Mouse (Mus musculus) adipose tissue, adult 10 weeks (tissue): Measurements from ENCODE around the gene Ssna1. TPM values are rescaled to one million over a fixed set of nuclear protein-coding genes. Genes with fewer than 3 reads are reported as not detected.

Experiments used
- polyA plus RNA-seq: library from polyadenylated mRNA; stranded (reverse); fragments of 350-450 nt; fragmentation: Illumina TruSeq; extraction: RNeasy Lipid Tissue Mini Kit (QIAGEN cat#74804); gene quantifications from one replicate; pipeline ENCODE4 v1.2.3, GENCODE M21; 2014; ENCODE audit warnings: low read depth, low replicate concordance

Ssna1 gene
- polyA plus RNA-seq: 57.4 TPM

DNA sequence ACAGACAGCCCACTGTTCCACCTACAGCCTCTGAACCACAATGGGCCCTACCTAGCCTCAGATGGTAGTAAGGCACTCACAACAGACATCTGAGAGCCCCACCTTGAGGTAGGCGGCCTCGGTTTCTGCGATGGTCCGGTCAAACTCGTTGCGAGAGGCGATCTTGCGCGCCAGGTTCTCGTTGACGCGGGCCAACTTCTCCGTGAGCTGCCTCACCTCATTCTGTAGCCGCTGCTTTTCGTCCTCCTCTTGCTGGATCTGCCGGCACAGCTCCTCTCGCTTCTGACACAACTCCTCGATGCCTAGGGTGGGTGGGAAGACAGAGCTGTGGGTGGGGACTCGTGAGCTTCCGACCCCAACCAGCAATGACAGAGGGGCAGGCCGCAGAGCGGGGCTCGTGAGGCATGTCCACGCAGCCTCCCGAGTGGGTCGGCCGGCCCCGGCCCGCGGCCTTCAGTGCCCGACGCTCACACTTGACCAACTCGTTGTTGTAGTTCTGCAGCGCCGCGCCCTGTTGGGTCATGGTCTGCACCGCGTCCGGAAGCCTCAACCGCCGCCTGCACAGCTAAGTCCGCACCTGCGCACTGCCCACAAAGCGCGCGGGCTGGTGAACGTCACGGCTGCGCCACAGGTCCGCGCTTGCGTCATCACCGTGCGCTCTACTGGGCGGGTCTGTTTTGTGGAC, at the start of gene Ssna1, which contains the start of gene Anapc2:
Gene Ssna1 (minus strand): TSS at position 612 of the 685 bp plus-strand sequence.
Gene Anapc2 (plus strand): TSS at position 652 of the 685 bp plus-strand sequence.

DNA sequence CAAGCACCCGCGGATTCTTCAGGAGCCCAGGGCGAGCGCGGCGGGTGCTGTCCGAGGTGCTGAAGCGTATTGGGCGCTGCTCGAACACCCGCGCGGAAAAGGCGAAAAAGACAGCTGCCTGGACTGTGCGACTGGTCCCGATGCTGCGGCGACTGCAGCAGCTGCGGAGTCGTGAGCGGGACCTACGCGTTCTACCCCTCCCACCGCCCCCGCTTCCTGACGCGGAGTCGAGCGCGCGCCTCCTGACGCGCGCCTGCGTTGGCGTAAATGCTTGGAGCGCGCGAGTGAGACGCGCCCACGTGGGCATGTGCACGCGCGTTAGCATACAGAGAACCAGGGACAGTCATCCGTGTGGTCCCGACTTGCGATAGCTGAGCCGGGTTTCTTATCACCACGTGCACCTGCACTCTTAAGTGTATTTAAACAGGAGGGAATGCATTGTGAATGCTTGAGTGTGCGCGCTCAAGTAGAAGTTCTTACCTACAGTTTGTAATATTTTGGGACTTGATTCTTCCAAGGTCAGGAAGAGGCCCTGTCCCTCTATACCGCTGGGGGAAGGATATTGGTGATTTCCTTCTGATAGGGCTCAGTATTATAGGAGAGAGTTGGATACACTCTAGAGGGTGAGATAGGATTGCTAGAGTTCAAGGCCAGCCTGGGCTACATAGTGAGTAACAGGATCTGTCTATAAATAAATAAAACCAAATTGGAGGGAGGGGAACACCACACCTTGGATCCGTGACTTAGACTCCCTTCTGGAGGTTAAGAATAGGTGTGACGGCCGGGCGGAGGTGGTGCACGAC, 46.9 kb upstream of the Ssna1 start, which contains the start of gene Grin1:
Gene Grin1 (minus strand): TSS at position 217 of the 803 bp plus-strand sequence.

DNA sequence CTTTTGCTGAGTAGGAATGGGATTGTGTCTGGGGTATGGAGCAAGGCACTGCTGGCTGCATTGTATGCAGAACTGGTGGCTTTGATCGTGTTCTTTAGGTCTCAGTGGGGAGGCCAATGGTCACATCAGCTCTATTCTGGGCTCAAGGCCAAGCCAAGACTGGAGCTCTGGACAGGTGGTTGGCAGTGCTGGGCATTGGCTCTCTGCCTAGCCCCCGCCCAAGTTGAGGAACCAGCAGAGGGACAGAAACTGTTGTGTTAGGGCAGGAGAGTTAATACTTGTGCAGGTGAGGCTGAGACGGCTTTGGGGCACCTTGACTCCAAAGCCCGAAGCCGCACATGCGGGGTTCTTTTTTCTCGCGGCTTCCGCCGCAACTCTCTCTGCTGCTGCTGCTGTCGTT, 17.4 kb upstream of the Ssna1 start, which contains the start of gene Lrrc26:
Gene Lrrc26 (plus strand): TSS at position 265 of the 400 bp plus-strand sequence.

DNA sequence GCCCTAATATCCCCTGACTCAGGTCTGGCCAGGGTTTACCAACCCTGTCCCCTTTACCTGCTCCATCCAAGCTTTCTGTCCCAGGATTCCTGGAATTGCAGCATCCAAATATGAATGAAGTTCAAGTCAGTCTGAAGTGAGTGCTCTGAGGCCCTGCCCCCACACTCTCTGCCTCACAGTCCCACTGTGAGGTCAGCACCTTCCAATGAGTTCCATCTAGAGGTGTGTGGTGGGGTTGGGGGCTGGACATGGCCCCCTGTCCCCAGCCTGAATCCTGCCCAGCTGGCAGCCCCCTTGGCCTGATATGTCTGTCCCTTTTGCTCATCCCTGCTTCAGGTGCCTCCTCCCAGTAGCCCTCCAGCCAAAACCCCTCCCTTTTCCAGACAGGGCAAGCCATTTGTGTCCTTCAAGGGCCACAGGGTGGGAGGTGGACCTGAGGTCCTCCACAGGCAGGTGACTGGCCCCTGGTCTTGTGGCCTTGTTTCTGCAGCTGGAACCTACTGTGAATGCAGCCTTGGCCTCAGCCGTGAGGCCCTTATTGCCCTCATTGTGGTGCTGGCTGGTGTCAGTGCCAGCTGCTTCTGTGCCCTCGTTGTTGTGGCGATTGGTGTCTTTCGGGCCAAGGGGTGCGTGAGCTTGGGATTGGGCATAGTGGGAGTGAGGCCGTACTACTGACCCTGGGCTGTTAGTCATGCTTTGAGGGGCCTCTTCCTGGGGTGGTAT, 15.8 kb upstream of the Ssna1 start, which contains the start of gene Tmem210:
Gene Tmem210 (plus strand): TSS at position 219 of the 723 bp plus-strand sequence.

DNA sequence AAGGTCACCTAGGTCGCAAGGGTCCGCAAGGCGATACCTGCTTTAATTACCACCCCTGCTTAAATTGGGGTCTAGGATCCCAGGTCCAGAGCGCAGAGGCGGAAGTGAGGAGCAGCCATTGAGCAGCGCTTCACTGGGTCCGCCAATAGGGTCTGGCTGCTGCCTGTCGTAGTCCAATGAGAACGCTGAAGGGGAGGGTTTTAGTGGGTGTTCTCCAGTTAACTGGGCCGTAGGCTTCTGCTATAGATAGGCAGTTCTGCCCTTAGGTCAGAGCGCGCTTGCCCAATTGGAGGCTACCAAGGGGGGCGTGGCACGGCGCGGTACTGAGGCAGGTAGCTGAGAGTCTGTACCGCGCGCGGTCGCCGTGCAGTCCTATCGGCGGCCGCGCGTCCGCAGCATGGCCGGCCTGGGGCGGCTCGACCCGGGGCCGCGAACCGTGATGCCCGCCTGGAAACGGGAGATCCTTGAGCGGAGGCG, 9.9 kb downstream of the Ssna1 start, which contains the start of gene Tprn:
Gene Tprn (plus strand): TSS at position 328 of the 477 bp plus-strand sequence.

DNA sequence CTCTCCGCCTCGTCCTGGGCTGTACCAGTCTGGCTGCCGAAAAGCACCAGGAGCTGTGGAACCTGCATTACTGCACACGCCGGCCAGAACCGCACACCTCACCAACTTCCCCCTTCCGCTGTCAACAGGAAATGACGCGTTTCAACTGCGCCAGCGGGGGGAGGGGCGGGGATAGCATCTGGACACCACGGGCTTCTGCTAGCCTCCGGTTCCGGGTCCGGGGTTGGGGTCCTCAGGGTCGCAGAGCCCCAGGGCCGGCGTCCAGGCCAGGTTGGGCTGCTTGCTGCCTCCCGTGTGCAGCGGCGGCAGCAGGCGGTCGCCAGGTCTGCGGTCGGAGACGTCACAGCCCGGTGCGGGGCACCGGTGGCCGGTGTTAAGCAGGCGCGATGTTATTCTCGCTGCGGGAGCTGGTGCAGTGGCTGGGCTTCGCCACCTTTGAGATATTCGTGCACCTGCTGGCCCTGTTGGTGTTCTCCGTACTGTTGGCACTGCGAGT, 16.9 kb downstream of the Ssna1 start, which contains the start of gene Tmem203:
Gene Tmem203 (plus strand): TSS at position 156 of the 496 bp plus-strand sequence.

DNA sequence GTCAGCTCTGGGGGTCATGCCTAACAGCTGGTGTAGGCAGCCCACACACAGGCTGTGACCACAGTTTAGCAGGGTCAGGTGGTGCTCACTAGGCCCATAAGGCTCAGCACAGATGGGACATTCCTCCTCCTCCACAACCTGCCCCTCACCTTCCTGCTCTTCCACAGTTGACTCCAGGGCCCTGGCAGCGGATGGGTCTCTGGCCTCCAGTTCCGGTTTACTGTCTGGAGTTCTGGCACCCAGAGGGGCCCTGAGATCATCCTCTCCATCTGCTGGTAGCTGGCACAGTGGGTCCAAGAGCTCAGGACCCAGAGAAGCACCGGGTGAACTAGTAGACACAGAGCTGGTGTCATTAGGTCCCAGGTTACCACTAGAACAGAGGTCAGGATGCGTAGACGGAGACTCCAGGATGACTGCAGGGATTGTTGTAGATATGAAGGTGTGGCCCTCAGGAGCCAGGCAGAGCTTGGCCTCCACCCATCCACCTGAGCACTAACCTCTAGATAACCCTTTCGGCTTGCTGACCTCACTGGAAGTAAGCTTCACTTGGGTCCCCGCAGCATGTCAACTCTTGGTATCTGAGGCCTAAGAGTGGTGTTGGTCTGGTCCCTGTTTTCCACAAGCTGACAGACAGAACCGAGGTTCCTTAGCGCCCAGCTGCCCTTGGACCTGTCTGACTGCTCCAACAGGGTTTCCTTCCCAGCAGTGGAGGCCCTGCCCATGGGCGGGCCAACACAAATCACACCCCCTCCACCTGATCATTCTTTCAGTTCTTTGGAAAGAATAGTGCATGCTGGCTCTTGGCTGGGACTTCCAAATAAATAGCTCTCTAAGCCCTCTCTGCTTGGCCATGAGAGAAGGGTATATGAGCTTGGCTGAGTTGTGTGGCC, 25.8 kb downstream of the Ssna1 start, which contains the start of gene AL732309.1:
Gene AL732309.1 (minus strand): TSS at position 681 of the 890 bp plus-strand sequence.

DNA sequence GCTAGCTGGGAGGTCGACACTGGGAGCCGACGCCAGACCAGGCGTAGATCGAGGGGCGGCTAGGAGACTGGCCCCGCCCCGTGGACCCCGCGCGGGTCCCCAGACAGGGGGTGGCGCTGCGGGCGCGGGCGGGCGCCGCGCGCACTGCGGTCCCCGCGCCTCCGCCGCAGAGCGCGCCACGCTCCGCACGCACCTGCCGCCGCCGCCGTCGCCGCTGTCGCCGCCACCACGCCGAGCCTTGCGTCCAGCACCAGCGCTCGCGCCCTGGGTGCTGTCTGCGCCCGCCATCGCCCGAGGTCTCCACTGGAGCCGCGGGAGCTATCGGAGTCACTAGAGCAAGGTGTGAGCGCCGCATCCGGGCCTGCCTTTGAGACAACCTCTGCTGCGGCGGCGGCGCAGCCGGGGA, 30.1 kb downstream of the Ssna1 start, which contains the start of the genes Rnf208 and Cysrt1:
Gene Rnf208 (plus strand): TSS at position 155 of the 406 bp plus-strand sequence.
Gene Cysrt1 (minus strand): TSS at position 352 of the 406 bp plus-strand sequence.

DNA sequence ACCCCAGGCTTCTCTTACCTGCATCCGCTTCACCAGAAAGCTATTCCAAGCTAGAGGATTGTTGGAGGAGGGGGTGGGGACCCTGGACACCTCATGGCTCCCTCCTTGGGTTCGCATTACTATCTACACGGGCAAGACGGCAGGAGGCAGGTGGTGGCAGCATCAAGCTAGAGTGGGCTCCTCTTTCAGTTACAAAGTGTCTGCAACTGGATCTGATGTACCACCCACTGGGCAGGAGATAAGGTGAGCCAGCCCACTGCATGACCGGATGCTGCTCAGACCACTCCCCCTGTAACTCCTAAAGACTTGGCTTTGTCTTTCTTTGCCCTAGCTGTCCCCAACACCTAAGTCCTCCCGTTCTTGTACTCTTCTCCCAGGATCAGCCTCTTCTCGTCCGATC, 35.6 kb downstream of the Ssna1 start, which contains the start of gene Rnf224:
Gene Rnf224 (minus strand): TSS at position 174 of the 400 bp plus-strand sequence.

DNA sequence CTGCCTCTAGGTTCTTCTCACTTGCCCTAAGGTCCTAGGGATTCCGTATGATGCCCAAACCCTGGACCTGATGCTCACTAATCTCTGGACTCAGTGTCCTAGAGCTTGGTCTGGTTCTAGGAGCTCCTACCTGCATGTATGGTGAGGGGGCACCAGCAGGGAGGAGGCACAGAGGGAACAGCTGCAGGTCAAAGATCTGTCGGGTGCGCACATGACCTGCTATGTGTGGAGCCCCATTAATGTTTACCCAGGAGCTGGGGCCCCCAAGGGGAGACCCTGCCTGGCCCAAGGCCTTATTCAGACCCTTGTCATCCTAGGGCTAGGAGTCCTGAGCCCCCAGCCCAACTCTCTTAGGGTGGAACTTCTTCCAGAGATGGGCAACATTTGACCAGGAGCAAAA, 38.2 kb downstream of the Ssna1 start, which contains the start of gene Slc34a3:
Gene Slc34a3 (minus strand): TSS at position 315 of the 400 bp plus-strand sequence.

DNA sequence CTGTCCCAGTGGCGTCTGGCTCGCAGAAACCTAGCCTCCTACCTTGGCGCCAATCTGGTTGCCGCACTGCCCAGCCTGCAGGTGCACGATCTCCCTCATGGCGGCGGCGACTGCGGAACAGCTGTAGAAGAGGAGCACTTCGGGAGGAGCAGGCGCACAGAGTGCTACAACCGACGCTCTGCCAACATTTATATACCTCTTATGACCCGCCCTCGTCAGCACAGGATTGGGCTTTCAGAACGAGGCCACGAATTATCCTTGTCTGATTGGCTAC, 47.8 kb downstream of the Ssna1 start, which contains the start of gene Tubb4b:
Gene Tubb4b (minus strand): TSS at position 211 of the 274 bp plus-strand sequence.

Other genes with a start within 250 kb of the Ssna1 start
- gene Nsmf, start 218.1 kb downstream of the Ssna1 start, polyA plus RNA-seq: 187 TPM
- 3.4 TPM for gene Entpd8, start 192.1 kb downstream of the Ssna1 start, polyA plus RNA-seq
- 0.26 TPM for gene Noxa1, start 177.3 kb downstream of the Ssna1 start, polyA plus RNA-seq
- gene Nrarp, start 91.7 kb downstream of the Ssna1 start, polyA plus RNA-seq: 6.2 TPM
- 24.7 TPM for gene Tor4a, start 75.6 kb downstream of the Ssna1 start, polyA plus RNA-seq
- 43.3 TPM for gene Nelfb, start 60.9 kb downstream of the Ssna1 start, polyA plus RNA-seq
- gene Stpg3, start 57.8 kb downstream of the Ssna1 start, polyA plus RNA-seq: 1.8 TPM
- 6.7 TPM for gene Fam166a, start 53.7 kb downstream of the Ssna1 start, polyA plus RNA-seq
- gene Tubb4b, start 47.7 kb downstream of the Ssna1 start, polyA plus RNA-seq: 224 TPM
- gene Slc34a3, start 38.1 kb downstream of the Ssna1 start, polyA plus RNA-seq: not detected
- not detected for gene Rnf224, start 35.7 kb downstream of the Ssna1 start, polyA plus RNA-seq
- gene Rnf208, start 30.2 kb downstream of the Ssna1 start, polyA plus RNA-seq: 6.8 TPM
- gene Cysrt1, start 30.0 kb downstream of the Ssna1 start, polyA plus RNA-seq: 0.38 TPM
- gene AL732309.1, start 25.6 kb downstream of the Ssna1 start, polyA plus RNA-seq: 13.6 TPM
- 27.6 TPM for gene Tmem203, start 17.0 kb downstream of the Ssna1 start, polyA plus RNA-seq
- gene Tprn, start 9.8 kb downstream of the Ssna1 start, polyA plus RNA-seq: 11.7 TPM
- 70.9 TPM for gene Anapc2, start within 50 bp of the Ssna1 start, polyA plus RNA-seq
- 2.1 TPM for gene Tmem210, start 15.7 kb upstream of the Ssna1 start, polyA plus RNA-seq
- gene Lrrc26, start 17.5 kb upstream of the Ssna1 start, polyA plus RNA-seq: 2.9 TPM
- gene Grin1, start 46.7 kb upstream of the Ssna1 start, polyA plus RNA-seq: not detected
- gene Man1b1, start 59.9 kb upstream of the Ssna1 start, polyA plus RNA-seq: 44.1 TPM
- 15.5 TPM for gene Dpp7, start 83.9 kb upstream of the Ssna1 start, polyA plus RNA-seq
- gene Uap1l1, start 93.2 kb upstream of the Ssna1 start, polyA plus RNA-seq: 26.4 TPM
- 1.5 TPM for gene Sapcd2, start 99.9 kb upstream of the Ssna1 start, polyA plus RNA-seq
- gene Entpd2, start 123.4 kb upstream of the Ssna1 start, polyA plus RNA-seq: 47.9 TPM
- gene Npdc1, start 126.9 kb upstream of the Ssna1 start, polyA plus RNA-seq: 94.7 TPM
- 0.61 TPM for gene Fut7, start 150.8 kb upstream of the Ssna1 start, polyA plus RNA-seq
- 204 TPM for gene Abca2, start 156.3 kb upstream of the Ssna1 start, polyA plus RNA-seq
- gene Clic3, start 184.4 kb upstream of the Ssna1 start, polyA plus RNA-seq: 34.4 TPM
- 79.8 TPM for gene Paxx, start 188.7 kb upstream of the Ssna1 start, polyA plus RNA-seq
- 1,188 TPM for gene Ptgds, start 197.6 kb upstream of the Ssna1 start, polyA plus RNA-seq
- 383 TPM for gene Lcn12, start 221.5 kb upstream of the Ssna1 start, polyA plus RNA-seq
- 74.6 TPM for gene Fbxw5, start 228.3 kb upstream of the Ssna1 start, polyA plus RNA-seq
- gene C8g, start 229.3 kb upstream of the Ssna1 start, polyA plus RNA-seq: 7.2 TPM